Mouse (Mus musculus): Measurements from ENCODE around the gene Elovl5. TPM values are rescaled to one million over a fixed set of nuclear protein-coding genes. Genes with fewer than 3 reads are reported as not detected.

Elovl5 gene
- polyA plus RNA-seq, 1 experiment from 2014 or later, result 19.2 TPM

GRCm38 (mm10) chr9:77924199-77924598 lies 7.0 kb downstream of the Elovl5 start:
- Histone ChIP-seq H3K4me3 (ENCODE audit: low read depth, low read length) (no peak overlapping the region), H3K9ac (ENCODE audit: low read depth, low read length) (no peak overlapping the region), H3K4me2 (ENCODE audit: low read depth, low read length) (no peak overlapping the region), H3K36me3 (ENCODE audit: control insufficient read depth, insufficient read depth) (no peaks in the 10 kb centered on the region), H3K27me3 (ENCODE audit: control insufficient read depth, insufficient read depth, low read depth, low read length) (no peaks in the 10 kb centered on the region), H3K9me3 (replicated peaks; ENCODE audit: control insufficient read depth, low read length) (no peaks in the 10 kb centered on the region), H3K27ac (ENCODE audit: low read length) (no peak overlapping the region), H3K4me1 (ENCODE audit: control insufficient read depth, low read depth, low read length) (peaks cover 7% of the 10 kb centered on the region)
- ATAC-seq (ENCODE audit: low read depth), result no peak
- WGBS (ENCODE audit: insufficient replicate concordance), result 69% methylated on average over 11 of the region's 11 CpGs

- H3K27me3 ChIP-seq (ENCODE audit: control insufficient read depth, insufficient read depth, low read depth, low read length), result no peaks in the 10 kb centered on the region
- H3K4me2 ChIP-seq (ENCODE audit: low read depth, low read length), result no peak overlapping the region
- no peak overlapping the region for H3K27ac ChIP-seq (ENCODE audit: low read length)
- H3K4me3 ChIP-seq (ENCODE audit: low read depth, low read length), result no peak overlapping the region
- no peaks in the 10 kb centered on the region for H3K36me3 ChIP-seq (ENCODE audit: control insufficient read depth, insufficient read depth)
- H3K9ac ChIP-seq (ENCODE audit: low read depth, low read length), result no peak overlapping the region
- 81% methylated on average over 8 of the region's 8 CpGs for WGBS (ENCODE audit: insufficient replicate concordance)
- ATAC-seq (ENCODE audit: low read depth), result no peak
- peaks cover 7% of the 10 kb centered on the region for H3K4me1 ChIP-seq (ENCODE audit: control insufficient read depth, low read depth, low read length)
- no peaks in the 10 kb centered on the region for H3K9me3 ChIP-seq (replicated peaks; ENCODE audit: control insufficient read depth, low read length)
These were observed 9.0 kb downstream of the Elovl5 start for GRCm38 (mm10) chr9:77926151-77926550.

GRCm38 (mm10) chr9:77926911-77927310 lies 9.7 kb downstream of the Elovl5 start:
- Histone ChIP-seq H3K27me3 (ENCODE audit: control insufficient read depth, insufficient read depth, low read depth, low read length) (no peaks in the 10 kb centered on the region), H3K36me3 (ENCODE audit: control insufficient read depth, insufficient read depth) (no peaks in the 10 kb centered on the region), H3K9me3 (replicated peaks; ENCODE audit: control insufficient read depth, low read length) (no peaks in the 10 kb centered on the region), H3K27ac (ENCODE audit: low read length) (no peak overlapping the region), H3K4me1 (ENCODE audit: control insufficient read depth, low read depth, low read length) (peaks cover 7% of the 10 kb centered on the region), H3K4me3 (ENCODE audit: low read depth, low read length) (no peak overlapping the region), H3K9ac (ENCODE audit: low read depth, low read length) (no peak overlapping the region), H3K4me2 (ENCODE audit: low read depth, low read length) (no peak overlapping the region)
- WGBS (ENCODE audit: insufficient replicate concordance), result 82% methylated on average over 5 of the region's 5 CpGs
- ATAC-seq (ENCODE audit: low read depth), result no peak

- Histone ChIP-seq H3K36me3 (ENCODE audit: control insufficient read depth, insufficient read depth) (no peaks in the 10 kb centered on the region), H3K4me2 (ENCODE audit: low read depth, low read length) (no peak overlapping the region), H3K9me3 (replicated peaks; ENCODE audit: control insufficient read depth, low read length) (no peaks in the 10 kb centered on the region), H3K9ac (ENCODE audit: low read depth, low read length) (no peak overlapping the region), H3K27ac (ENCODE audit: low read length) (no peak overlapping the region), H3K4me1 (ENCODE audit: control insufficient read depth, low read depth, low read length) (peaks cover 7% of the 10 kb centered on the region), H3K4me3 (ENCODE audit: low read depth, low read length) (no peak overlapping the region), H3K27me3 (ENCODE audit: control insufficient read depth, insufficient read depth, low read depth, low read length) (no peaks in the 10 kb centered on the region)
- no peak for ATAC-seq (ENCODE audit: low read depth)
- WGBS (ENCODE audit: insufficient replicate concordance), result 35% methylated on average over 6 of the region's 6 CpGs
These were observed 10.3 kb downstream of the Elovl5 start for GRCm38 (mm10) chr9:77927431-77927830.

- peaks cover 7% of the 10 kb centered on the region for H3K4me1 ChIP-seq (ENCODE audit: control insufficient read depth, low read depth, low read length)
- ATAC-seq (ENCODE audit: low read depth), result no peak
- no peaks in the 10 kb centered on the region for H3K9me3 ChIP-seq (replicated peaks; ENCODE audit: control insufficient read depth, low read length)
- no peaks in the 10 kb centered on the region for H3K36me3 ChIP-seq (ENCODE audit: control insufficient read depth, insufficient read depth)
- no peak overlapping the region for H3K27ac ChIP-seq (ENCODE audit: low read length)
- no peak overlapping the region for H3K9ac ChIP-seq (ENCODE audit: low read depth, low read length)
- no peak overlapping the region for H3K4me3 ChIP-seq (ENCODE audit: low read depth, low read length)
- H3K27me3 ChIP-seq (ENCODE audit: control insufficient read depth, insufficient read depth, low read depth, low read length), result no peaks in the 10 kb centered on the region
- no peak overlapping the region for H3K4me2 ChIP-seq (ENCODE audit: low read depth, low read length)
- WGBS (ENCODE audit: insufficient replicate concordance), result 69% methylated on average over 4 of the region's 4 CpGs
These were observed 11.6 kb downstream of the Elovl5 start for GRCm38 (mm10) chr9:77928769-77929168.

- Histone ChIP-seq H3K27ac (ENCODE audit: low read length) (no peak overlapping the region), H3K9me3 (replicated peaks; ENCODE audit: control insufficient read depth, low read length) (no peaks in the 10 kb centered on the region), H3K36me3 (ENCODE audit: control insufficient read depth, insufficient read depth) (no peaks in the 10 kb centered on the region), H3K9ac (ENCODE audit: low read depth, low read length) (no peak overlapping the region), H3K4me1 (ENCODE audit: control insufficient read depth, low read depth, low read length) (peaks cover 7% of the 10 kb centered on the region), H3K27me3 (ENCODE audit: control insufficient read depth, insufficient read depth, low read depth, low read length) (no peaks in the 10 kb centered on the region), H3K4me3 (ENCODE audit: low read depth, low read length) (no peak overlapping the region), H3K4me2 (ENCODE audit: low read depth, low read length) (no peak overlapping the region)
- ATAC-seq (ENCODE audit: low read depth), result no peak
- 80% methylated on average over 5 of the region's 5 CpGs for WGBS (ENCODE audit: insufficient replicate concordance)
These were observed 12.1 kb downstream of the Elovl5 start for GRCm38 (mm10) chr9:77929296-77929695.

GRCm38 (mm10) chr9:77930036-77930859 lies 13.1 kb downstream of the Elovl5 start:
- 61% methylated on average over 10 of the region's 10 CpGs for WGBS (ENCODE audit: insufficient replicate concordance)
- no peak for ATAC-seq (ENCODE audit: low read depth)
- no peaks in the 10 kb centered on the region for H3K9me3 ChIP-seq (replicated peaks; ENCODE audit: control insufficient read depth, low read length)
- no peak overlapping the region for H3K9ac ChIP-seq (ENCODE audit: low read depth, low read length)
- peaks cover 7% of the 10 kb centered on the region for H3K4me1 ChIP-seq (ENCODE audit: control insufficient read depth, low read depth, low read length)
- no peaks in the 10 kb centered on the region for H3K27me3 ChIP-seq (ENCODE audit: control insufficient read depth, insufficient read depth, low read depth, low read length)
- no peak overlapping the region for H3K4me2 ChIP-seq (ENCODE audit: low read depth, low read length)
- no peak overlapping the region for H3K27ac ChIP-seq (ENCODE audit: low read length)
- no peaks in the 10 kb centered on the region for H3K36me3 ChIP-seq (ENCODE audit: control insufficient read depth, insufficient read depth)
- no peak overlapping the region for H3K4me3 ChIP-seq (ENCODE audit: low read depth, low read length)

- Histone ChIP-seq H3K9me3 (replicated peaks; ENCODE audit: control insufficient read depth, low read length) (no peaks in the 10 kb centered on the region), H3K4me2 (ENCODE audit: low read depth, low read length) (no peak overlapping the region), H3K4me3 (ENCODE audit: low read depth, low read length) (no peak overlapping the region), H3K4me1 (ENCODE audit: control insufficient read depth, low read depth, low read length) (peaks cover 7% of the 10 kb centered on the region), H3K27me3 (ENCODE audit: control insufficient read depth, insufficient read depth, low read depth, low read length) (no peaks in the 10 kb centered on the region), H3K27ac (ENCODE audit: low read length) (no peak overlapping the region), H3K9ac (ENCODE audit: low read depth, low read length) (no peak overlapping the region), H3K36me3 (ENCODE audit: control insufficient read depth, insufficient read depth) (no peaks in the 10 kb centered on the region)
- ATAC-seq (ENCODE audit: low read depth), result peak; percentile 13; the same call in 1 of the 2 replicates
- 33% methylated on average over 4 of the region's 4 CpGs for WGBS (ENCODE audit: insufficient replicate concordance)
These were observed 13.7 kb downstream of the Elovl5 start for GRCm38 (mm10) chr9:77930860-77931184.

GRCm38 (mm10) chr9:77931740-77932139 lies 14.6 kb downstream of the Elovl5 start:
- H3K4me2 ChIP-seq (ENCODE audit: low read depth, low read length), result no peak overlapping the region
- H3K4me3 ChIP-seq (ENCODE audit: low read depth, low read length), result no peak overlapping the region
- no peak overlapping the region for H3K9ac ChIP-seq (ENCODE audit: low read depth, low read length)
- H3K27ac ChIP-seq (ENCODE audit: low read length), result no peak overlapping the region
- peaks cover 7% of the 10 kb centered on the region for H3K4me1 ChIP-seq (ENCODE audit: control insufficient read depth, low read depth, low read length)
- no peaks in the 10 kb centered on the region for H3K9me3 ChIP-seq (replicated peaks; ENCODE audit: control insufficient read depth, low read length)
- 76% methylated on average over 5 of the region's 5 CpGs for WGBS (ENCODE audit: insufficient replicate concordance)
- no peaks in the 10 kb centered on the region for H3K36me3 ChIP-seq (ENCODE audit: control insufficient read depth, insufficient read depth)
- ATAC-seq (ENCODE audit: low read depth), result no peak
- H3K27me3 ChIP-seq (ENCODE audit: control insufficient read depth, insufficient read depth, low read depth, low read length), result no peaks in the 10 kb centered on the region
